Mouse (Mus musculus): ENCODE data around the gene Asb10. TPM values are rescaled to one million over a fixed set of nuclear protein-coding genes. Genes with fewer than 3 reads are reported as not detected.

The Asb10 gene
- polyA plus RNA-seq, 1 experiment: 1.4 TPM

DNA sequence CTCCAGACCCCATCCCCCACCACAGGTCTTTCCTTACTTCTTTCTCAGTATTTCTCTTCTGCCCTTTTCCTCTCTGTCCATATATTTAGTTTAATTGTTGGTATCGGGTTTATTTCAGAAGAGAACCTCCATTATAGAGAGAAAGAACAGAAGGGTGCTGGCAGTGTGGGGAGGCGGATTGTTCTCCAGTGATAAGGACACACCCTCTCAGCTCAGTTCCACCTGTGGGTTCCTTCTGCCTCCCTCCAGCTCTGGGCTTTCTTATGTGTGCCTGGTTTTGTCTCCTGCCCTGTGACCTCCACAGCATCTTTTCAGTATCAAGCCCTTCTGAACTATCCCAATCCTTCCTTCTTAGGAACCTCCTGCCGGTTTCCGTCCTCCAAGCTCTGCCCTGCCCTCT, 16.3 kb downstream of the Asb10 start:
- H3K4me3 ChIP-seq (ENCODE audit: insufficient read depth, low read length): no peak overlapping the region
- TF ChIP-seq CTCF (IDR thresholded peaks at IDR 0.05; ENCODE audit: low read depth, low read length) (no peak), POLR2A (IDR thresholded peaks at IDR 0.05; ENCODE audit: borderline replicate concordance, low read depth, low read length) (no peak)
- no peak overlapping the region for H3K27ac ChIP-seq (ENCODE audit: insufficient read depth, low read depth, low read length)
- no peaks in the 10 kb centered on the region for H3K4me1 ChIP-seq (ENCODE audit: control insufficient read depth, insufficient read depth, low read length)

DNA sequence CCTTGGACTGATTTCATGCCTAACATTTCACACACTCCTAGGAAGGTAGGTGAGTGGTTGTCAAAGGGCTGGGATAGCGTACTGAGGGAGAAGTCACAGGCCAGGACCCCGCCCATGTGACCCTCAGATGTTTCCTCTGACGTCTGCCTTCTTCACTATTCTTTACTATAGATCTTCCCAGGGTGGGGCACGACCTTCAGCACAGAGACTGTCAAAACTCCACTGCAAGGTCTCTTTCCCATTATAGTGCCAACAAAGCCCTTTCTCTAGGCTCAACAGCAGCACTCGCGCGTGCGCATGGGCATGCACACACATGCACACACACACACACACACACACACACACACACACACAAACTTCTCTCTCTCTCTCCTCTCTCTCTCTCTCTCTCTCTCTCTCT, 17.0 kb downstream of the Asb10 start:
- Histone ChIP-seq H3K27ac (ENCODE audit: insufficient read depth, low read depth, low read length) (no peak overlapping the region), H3K4me1 (ENCODE audit: control insufficient read depth, insufficient read depth, low read length) (no peaks in the 10 kb centered on the region), H3K4me3 (ENCODE audit: insufficient read depth, low read length) (no peak overlapping the region)
- TF ChIP-seq POLR2A (IDR thresholded peaks at IDR 0.05; ENCODE audit: borderline replicate concordance, low read depth, low read length) (no peak), CTCF (IDR thresholded peaks at IDR 0.05; ENCODE audit: low read depth, low read length) (no peak)

DNA sequence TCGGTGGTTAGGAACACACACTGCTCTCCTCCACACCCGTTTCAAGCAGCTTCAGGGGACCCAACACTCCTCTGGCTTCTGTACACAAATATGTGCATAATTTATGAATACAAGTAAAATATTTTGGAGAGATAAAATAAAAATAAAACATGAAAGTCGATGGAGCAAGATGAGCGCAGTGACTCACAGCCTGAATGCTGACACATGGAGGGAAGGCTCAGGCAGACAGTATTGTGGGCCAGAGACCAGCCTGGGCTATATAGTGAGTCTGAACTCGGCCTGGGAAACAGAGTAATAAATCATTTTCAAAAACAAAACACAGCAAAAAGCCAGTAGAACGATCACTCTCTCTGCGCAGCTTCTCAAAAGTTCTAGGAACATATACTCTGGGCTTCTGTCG, 19.4 kb downstream of the Asb10 start:
- Histone ChIP-seq H3K4me3 (ENCODE audit: insufficient read depth, low read length) (no peak overlapping the region), H3K27ac (ENCODE audit: insufficient read depth, low read depth, low read length) (no peak overlapping the region), H3K4me1 (ENCODE audit: control insufficient read depth, insufficient read depth, low read length) (no peaks in the 10 kb centered on the region)
- TF ChIP-seq POLR2A (IDR thresholded peaks at IDR 0.05; ENCODE audit: borderline replicate concordance, low read depth, low read length) (no peak), CTCF (IDR thresholded peaks at IDR 0.05; ENCODE audit: low read depth, low read length) (no peak)

DNA sequence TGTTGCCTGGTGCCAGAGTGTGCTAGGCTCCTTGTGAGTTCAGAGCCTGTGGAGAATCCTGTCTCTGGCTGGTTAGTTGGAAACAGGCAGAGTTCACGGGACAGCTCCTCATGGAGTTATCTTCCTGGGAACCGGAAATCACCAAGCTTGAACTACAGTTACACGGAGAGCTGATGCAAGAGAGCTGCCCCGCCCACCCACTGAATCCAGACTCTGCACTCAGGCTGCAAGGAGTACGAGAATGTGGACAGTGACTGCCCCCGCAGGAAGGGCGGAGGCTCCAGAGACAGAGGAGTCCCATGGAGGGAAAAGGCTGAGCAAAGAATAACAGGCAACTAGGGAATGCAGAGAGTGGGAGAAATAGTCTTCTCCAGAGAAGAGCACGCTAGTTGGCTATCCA, 28.5 kb downstream of the Asb10 start:
- H3K27ac ChIP-seq (ENCODE audit: insufficient read depth, low read depth, low read length): no peak overlapping the region
- TF ChIP-seq POLR2A (IDR thresholded peaks at IDR 0.05; ENCODE audit: borderline replicate concordance, low read depth, low read length): no peak
- TF ChIP-seq CTCF (IDR thresholded peaks at IDR 0.05; ENCODE audit: low read depth, low read length): no peak

DNA sequence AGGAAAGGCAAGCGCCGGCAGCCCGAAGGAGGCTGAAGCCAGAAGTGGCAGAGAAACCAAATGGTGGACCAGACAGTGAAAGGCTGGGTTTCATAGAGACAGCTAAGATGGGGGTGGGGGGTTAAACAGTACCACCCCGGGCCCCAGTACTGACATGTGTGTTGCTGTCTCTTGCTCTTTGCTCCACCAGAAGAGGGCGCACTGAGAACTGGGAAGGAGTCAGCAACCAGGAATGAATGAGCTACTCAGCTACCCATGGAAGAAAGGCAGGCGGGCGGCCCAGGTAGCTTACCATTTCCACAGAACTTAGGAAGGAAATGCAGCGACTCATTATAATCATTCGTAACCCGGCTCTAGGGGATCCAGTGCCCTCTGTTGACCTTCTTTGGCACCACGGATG, 30.1 kb downstream of the Asb10 start:
- no peaks in the 10 kb centered on the region for H3K4me1 ChIP-seq (ENCODE audit: control insufficient read depth, insufficient read depth, low read length)
- TF ChIP-seq CTCF (IDR thresholded peaks at IDR 0.05; ENCODE audit: low read depth, low read length) (peak; percentile 54), POLR2A (IDR thresholded peaks at IDR 0.05; ENCODE audit: borderline replicate concordance, low read depth, low read length) (no peak)
- H3K27ac ChIP-seq (ENCODE audit: insufficient read depth, low read depth, low read length): no peak overlapping the region
- H3K4me3 ChIP-seq (ENCODE audit: insufficient read depth, low read length): no peak overlapping the region

More for the DNA sequence above, 28.5 kb downstream of the Asb10 start:
- Histone ChIP-seq H3K4me1 (ENCODE audit: control insufficient read depth, insufficient read depth, low read length) (no peaks in the 10 kb centered on the region), H3K4me3 (ENCODE audit: insufficient read depth, low read length) (no peak overlapping the region)

DNA sequence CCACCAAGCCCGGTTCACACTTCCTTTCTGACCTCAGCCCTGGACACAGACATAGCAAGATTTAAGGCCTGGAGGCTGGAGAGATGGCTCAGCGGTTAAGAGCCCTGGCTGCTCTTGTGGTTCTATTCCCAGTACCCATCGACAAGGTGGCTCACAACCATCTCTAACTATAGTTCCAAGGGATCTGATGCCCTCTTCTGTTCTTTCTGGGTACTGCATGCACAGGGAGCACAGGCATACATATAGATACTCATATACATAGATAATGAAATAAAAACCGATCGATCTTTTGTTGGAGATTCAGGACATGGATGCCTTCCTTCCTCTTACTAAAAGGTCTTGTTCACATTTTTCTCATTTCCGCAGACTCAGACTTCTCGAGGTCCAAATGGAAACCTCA, 32.4 kb downstream of the Asb10 start:
- Histone ChIP-seq H3K27ac (ENCODE audit: insufficient read depth, low read depth, low read length) (no peak overlapping the region), H3K4me1 (ENCODE audit: control insufficient read depth, insufficient read depth, low read length) (no peaks in the 10 kb centered on the region), H3K4me3 (ENCODE audit: insufficient read depth, low read length) (no peak overlapping the region)
- TF ChIP-seq CTCF (IDR thresholded peaks at IDR 0.05; ENCODE audit: low read depth, low read length) (no peak), POLR2A (IDR thresholded peaks at IDR 0.05; ENCODE audit: borderline replicate concordance, low read depth, low read length) (no peak)

DNA sequence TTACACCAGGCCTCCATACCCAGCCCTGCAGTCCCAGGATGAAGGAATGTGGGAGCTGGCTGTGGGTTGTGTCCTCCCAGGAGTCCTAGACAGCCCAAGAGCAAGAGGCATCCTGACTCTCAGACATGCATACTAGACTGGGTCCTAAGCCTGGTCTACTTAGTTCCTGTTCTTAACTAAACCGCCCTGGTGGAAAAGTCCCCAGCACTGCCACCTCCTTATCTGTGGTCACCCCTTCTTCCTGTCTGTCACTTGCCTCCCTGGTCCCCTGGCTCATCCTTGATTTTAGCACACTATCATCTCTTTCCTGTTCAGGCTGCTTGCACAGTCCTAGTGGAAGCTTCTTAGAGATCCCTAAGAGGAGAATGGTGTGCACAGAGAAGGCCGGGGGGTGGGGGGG, 35.3 kb downstream of the Asb10 start:
- H3K4me1 ChIP-seq (ENCODE audit: control insufficient read depth, insufficient read depth, low read length): no peaks in the 10 kb centered on the region
- TF ChIP-seq CTCF (IDR thresholded peaks at IDR 0.05; ENCODE audit: low read depth, low read length): no peak
- TF ChIP-seq POLR2A (IDR thresholded peaks at IDR 0.05; ENCODE audit: borderline replicate concordance, low read depth, low read length): no peak
- no peak overlapping the region for H3K27ac ChIP-seq (ENCODE audit: insufficient read depth, low read depth, low read length)
- no peak overlapping the region for H3K4me3 ChIP-seq (ENCODE audit: insufficient read depth, low read length)

DNA sequence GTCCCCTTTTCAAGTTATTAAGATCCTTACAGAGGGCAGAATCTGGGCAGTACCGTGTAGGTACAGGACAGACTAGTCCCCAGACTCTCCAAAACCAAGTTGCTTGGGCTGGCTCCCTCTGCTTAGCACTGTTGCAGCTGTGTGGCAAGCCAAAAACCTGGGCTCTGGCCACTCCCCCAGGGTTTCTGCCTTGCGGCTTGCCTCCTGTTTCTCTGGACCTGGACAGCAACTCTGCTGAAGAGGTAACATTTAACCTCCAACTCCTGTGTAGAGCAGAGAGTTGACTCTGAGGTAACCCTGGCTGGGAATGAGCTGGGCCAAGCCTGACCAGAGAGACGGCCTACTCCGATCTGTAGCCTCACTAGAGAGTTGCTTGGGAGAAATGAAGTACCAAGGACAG, 38.0 kb downstream of the Asb10 start:
- Histone ChIP-seq H3K4me3 (ENCODE audit: insufficient read depth, low read length) (no peak overlapping the region), H3K27ac (ENCODE audit: insufficient read depth, low read depth, low read length) (no peak overlapping the region), H3K4me1 (ENCODE audit: control insufficient read depth, insufficient read depth, low read length) (no peaks in the 10 kb centered on the region)
- TF ChIP-seq POLR2A (IDR thresholded peaks at IDR 0.05; ENCODE audit: borderline replicate concordance, low read depth, low read length): no peak
- TF ChIP-seq CTCF (IDR thresholded peaks at IDR 0.05; ENCODE audit: low read depth, low read length): no peak

DNA sequence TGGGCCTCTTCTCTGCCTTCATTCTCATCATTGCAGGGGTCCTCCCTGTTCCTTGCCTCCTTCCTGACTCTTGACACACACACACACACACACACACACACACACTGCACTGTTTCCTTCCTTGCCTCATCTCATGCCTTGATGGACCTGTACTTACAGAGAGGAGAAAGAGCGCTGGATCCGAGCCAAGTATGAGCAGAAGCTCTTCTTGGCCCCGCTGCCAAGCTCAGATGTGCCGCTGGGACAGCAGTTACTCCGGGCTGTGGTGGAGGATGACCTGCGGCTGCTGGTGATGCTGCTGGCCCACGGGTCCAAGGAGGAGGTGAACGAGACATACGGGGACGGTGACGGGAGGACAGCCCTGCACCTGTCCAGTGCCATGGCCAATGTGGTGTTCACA, 39.9 kb downstream of the Asb10 start:
- Histone ChIP-seq H3K4me3 (ENCODE audit: insufficient read depth, low read length) (no peak overlapping the region), H3K27ac (ENCODE audit: insufficient read depth, low read depth, low read length) (no peak overlapping the region), H3K4me1 (ENCODE audit: control insufficient read depth, insufficient read depth, low read length) (no peaks in the 10 kb centered on the region)
- TF ChIP-seq POLR2A (IDR thresholded peaks at IDR 0.05; ENCODE audit: borderline replicate concordance, low read depth, low read length): no peak
- TF ChIP-seq CTCF (IDR thresholded peaks at IDR 0.05; ENCODE audit: low read depth, low read length): no peak

DNA sequence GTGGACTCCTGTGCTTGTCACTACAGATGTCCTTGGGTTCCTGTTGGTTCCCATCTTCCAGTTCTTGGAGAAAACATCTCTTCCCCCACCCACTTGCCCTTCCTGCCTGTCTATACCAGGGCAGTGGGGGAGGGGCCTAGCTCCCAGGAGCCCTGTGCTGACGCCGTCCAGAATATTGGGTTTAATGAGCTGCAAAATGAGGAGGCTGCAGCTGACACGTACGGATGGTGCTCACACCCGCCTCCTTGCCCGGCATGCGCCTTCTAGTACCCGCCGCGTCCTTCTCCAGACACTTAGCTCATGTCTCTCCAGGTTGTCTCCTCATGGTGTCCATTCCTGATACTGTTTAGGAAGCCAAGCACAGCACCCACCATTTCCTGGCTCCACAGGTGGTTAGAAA, 41.7 kb downstream of the Asb10 start:
- TF ChIP-seq CTCF (IDR thresholded peaks at IDR 0.05; ENCODE audit: low read depth, low read length) (no peak), POLR2A (IDR thresholded peaks at IDR 0.05; ENCODE audit: borderline replicate concordance, low read depth, low read length) (no peak)
- Histone ChIP-seq H3K4me3 (ENCODE audit: insufficient read depth, low read length) (no peak overlapping the region), H3K27ac (ENCODE audit: insufficient read depth, low read depth, low read length) (no peak overlapping the region), H3K4me1 (ENCODE audit: control insufficient read depth, insufficient read depth, low read length) (no peaks in the 10 kb centered on the region)

DNA sequence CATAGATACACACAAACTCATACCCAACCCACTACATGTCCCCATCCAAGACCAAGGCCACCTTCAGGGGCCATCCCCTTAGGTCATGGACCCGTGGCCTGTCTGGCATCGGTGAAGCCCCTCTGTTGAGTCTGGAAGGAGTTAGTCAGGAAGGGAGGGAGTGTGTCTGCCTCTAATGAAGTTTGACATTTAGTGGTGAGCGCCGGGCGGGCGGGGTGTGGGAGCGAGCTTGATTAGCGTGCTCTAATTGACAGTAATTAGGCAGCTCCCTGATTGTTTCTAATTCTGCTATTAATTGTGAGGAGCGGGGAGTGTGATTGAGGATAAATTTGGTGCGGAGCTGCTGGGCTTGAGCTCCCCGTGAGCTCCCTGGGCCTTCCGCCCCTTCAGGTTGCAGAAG, 43.3 kb downstream of the Asb10 start:
- TF ChIP-seq POLR2A (IDR thresholded peaks at IDR 0.05; ENCODE audit: borderline replicate concordance, low read depth, low read length) (no peak), CTCF (IDR thresholded peaks at IDR 0.05; ENCODE audit: low read depth, low read length) (no peak)
- Histone ChIP-seq H3K4me1 (ENCODE audit: control insufficient read depth, insufficient read depth, low read length) (no peaks in the 10 kb centered on the region), H3K4me3 (ENCODE audit: insufficient read depth, low read length) (no peak overlapping the region), H3K27ac (ENCODE audit: insufficient read depth, low read depth, low read length) (no peak overlapping the region)

All from bone marrow macrophage, adult 2 months (primary cell).